Mouse (Mus musculus): ENCODE data around the gene Fdps.

DNA sequence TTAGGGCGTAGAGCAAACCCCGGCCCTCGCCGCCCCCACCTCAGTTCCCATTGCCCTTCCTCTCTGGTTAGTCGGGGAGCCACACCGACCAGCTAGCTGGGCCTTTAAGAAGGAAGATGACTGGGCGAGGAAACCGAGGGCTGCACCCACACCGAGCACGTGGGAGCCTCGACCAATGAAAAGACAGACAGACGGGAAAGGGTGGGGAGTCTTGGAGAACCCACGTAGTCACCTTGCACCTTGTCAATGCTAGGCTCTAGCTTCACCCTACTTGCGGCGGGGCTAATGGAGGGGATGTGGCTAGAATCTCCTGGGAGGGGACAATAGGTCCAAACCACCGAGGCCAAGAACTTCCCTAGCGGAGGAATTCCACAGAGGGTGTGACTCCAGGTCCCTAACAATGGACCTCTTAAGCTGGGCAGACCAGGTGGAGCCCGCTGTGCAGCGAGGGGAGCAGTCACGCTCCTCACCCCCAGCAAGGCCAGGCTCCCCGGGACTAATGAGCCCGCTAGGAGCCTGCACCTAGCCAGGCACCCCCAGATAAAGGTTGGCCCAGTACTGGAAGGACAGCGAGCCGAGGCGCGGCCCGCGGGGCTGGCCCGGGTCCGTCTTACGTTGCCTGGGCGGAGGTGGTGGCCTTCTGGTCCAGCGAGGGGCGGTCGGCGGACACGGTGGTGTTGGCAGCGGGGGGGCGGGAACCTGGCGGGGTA is 11.7 kb downstream of the Fdps start:
- TF ChIP-seq POLR2A (IDR thresholded peaks at IDR 0.05; ENCODE audit: borderline replicate concordance, extremely low read depth, insufficient read depth, insufficient read length, poor library complexity, severe bottlenecking) (no peak), CTCF (IDR thresholded peaks at IDR 0.05; ENCODE audit: borderline replicate concordance, extremely low read depth, insufficient read depth, insufficient read length) (no peak)
